ENCODE assay signal across 15 mouse cellular contexts in the genomic region with DNA sequence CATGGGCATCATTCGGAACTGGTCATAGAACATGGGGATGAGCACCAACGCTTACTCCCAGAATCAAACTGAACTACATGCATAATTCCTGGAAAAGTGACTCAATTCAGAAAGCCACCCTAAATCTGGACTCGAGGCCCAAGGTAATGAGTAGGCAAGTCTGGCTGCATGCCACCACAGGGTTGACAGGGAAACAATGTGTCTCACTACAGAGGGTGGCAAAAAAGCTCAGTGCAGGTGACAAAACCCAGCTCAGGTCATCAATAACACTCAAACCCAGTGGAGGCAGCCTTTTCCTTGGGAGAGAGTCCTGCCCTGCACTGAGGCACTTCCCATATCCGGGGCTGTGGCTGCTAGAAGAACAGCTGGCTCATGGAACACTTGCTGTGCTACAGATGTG.
"Had no signal": no experiment of that assay in that cellular context is flagged by ENCODE, and none has a peak within 500 bp of the region (broad histone marks: within the 10 kb centered on the region; RNA-seq: fewer than 3 reads in every experiment).

No protein-coding gene starts in this region.

- DNase-seq: retina, postnatal 1 day; right cerebral cortex, adult 18-20 months; right cerebral cortex, postnatal 14 days; right cerebral cortex, postnatal 25 days; right cerebral cortex, postnatal 4 days; spleen, adult 18-20 months; thymus, adult 18-20 months; thymus, adult 2 months; thymus, postnatal 14 days; thymus, postnatal 25 days; thymus, postnatal 36 days; thymus, postnatal 4 days had no signal

- H3K27me3 ChIP-seq: neural tube, embryonic 15.5 days; stomach, embryonic 15.5 days had no signal

- H3K4me3 ChIP-seq: neural tube, embryonic 15.5 days; stomach, embryonic 15.5 days had no signal

- H3K4me1 ChIP-seq: neural tube, embryonic 15.5 days; stomach, embryonic 15.5 days had no signal

- H3K27ac ChIP-seq: neural tube, embryonic 15.5 days; stomach, embryonic 15.5 days; stomach, postnatal 0 days had no signal

- H3K36me3 ChIP-seq: neural tube, embryonic 15.5 days; stomach, embryonic 15.5 days had no signal
